Mouse (Mus musculus) embryonic fibroblast, embryonic 13.5 days (primary cell): ENCODE results near the gene Gm43720.

Source experiments
- CTCF ChIP-seq: IDR thresholded peaks from 2 replicates; pipeline ENCODE4 v1.5.1; 2011; ENCODE audit warnings: mild to moderate bottlenecking, control low read depth, low read length, moderate library complexity, borderline replicate concordance; ENCODE audit not compliant: insufficient read depth
- POLR2A ChIP-seq: IDR thresholded peaks from 2 replicates; pipeline ENCODE4 v1.6.1; 2011; ENCODE audit warnings: low read depth, mild to moderate bottlenecking, control low read depth, low read length, moderate library complexity

DNA sequence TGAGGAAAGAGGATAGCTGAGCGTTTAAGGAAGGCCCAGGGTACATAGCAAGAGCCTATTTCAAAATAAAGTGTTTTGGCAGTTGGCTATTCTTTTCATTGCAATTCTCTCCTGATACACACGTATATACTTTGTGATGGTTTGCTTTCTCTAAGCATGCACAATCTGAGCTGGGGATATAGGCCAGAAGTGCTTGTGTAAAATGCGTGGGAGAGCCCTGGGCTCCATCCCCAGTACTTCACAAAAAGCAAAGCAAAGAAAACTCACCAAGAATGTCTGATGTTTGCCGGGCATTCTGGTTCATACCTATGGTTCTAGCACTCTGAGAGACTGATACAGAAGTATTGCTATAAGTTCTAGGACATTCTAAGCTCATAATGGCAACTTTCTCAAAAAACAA is 10.8 kb downstream of the Gm43720 start:
- TF ChIP-seq CTCF (no peak), POLR2A (no peak)
